Mouse (Mus musculus) intestine, embryonic 14.5 days (tissue): ENCODE data around the gene Rnf207. TPM values are rescaled to one million over a fixed set of nuclear protein-coding genes. Genes with fewer than 3 reads are reported as not detected.

Source experiments
- ATAC-seq: fragments of 200-750 bp; cut with Nextera tagmentation; replicated peaks from 2 replicates; pipeline ENCODE4 v1.8.0; 2017; ENCODE audit warnings: low read depth, moderate number of reproducible peaks, moderate TSS enrichment, moderate library complexity; ENCODE audit not compliant: low FRiP score, low TSS enrichment
- DNase-seq: peaks from one replicate; pipeline ENCODE4 v3.0.0-alpha.2; 2018; ENCODE audit warnings: low spot score
- H3K27ac ChIP-seq: fragments of 300-500 bp; sonication (generic); 2 replicates; pipeline ENCODE4 v1.5.1; 2014; ENCODE audit warnings: low read depth, mild to moderate bottlenecking, control low read depth
- H3K27me3 ChIP-seq: fragments of 300-500 bp; sonication (generic); replicated peaks from 2 replicates; pipeline ENCODE4 v1.6.1; 2014; ENCODE audit warnings: low read length, control low read depth; ENCODE audit not compliant: control insufficient read depth, insufficient read depth
- H3K36me3 ChIP-seq: fragments of 300-500 bp; sonication (generic); 2 replicates; pipeline ENCODE4 v1.6.1; 2014; ENCODE audit warnings: low read length, control low read depth; ENCODE audit not compliant: control insufficient read depth, insufficient read depth
- H3K4me1 ChIP-seq: fragments of 300-500 bp; sonication (generic); replicated peaks from 2 replicates; pipeline ENCODE4 v1.6.1; 2014; ENCODE audit warnings: low read length, control low read depth, mixed read lengths; ENCODE audit not compliant: control insufficient read depth, insufficient read depth
- H3K4me2 ChIP-seq: fragments of 300-500 bp; sonication (generic); 2 replicates; pipeline ENCODE4 v1.6.1; 2014; ENCODE audit warnings: low read length
- H3K4me3 ChIP-seq: fragments of 300-500 bp; sonication (generic); 2 replicates; pipeline ENCODE4 v1.5.1; 2014; ENCODE audit warnings: low read depth, low read length, control low read depth, mixed read lengths
- H3K9ac ChIP-seq: fragments of 300-500 bp; sonication (generic); 2 replicates; pipeline ENCODE4 v1.6.1; 2014; ENCODE audit warnings: mild to moderate bottlenecking, low read length
- H3K9me3 ChIP-seq: fragments of 300-500 bp; sonication (generic); 2 replicates; pipeline ENCODE4 v1.6.1; 2016; ENCODE audit warnings: low read length, control low read depth; ENCODE audit not compliant: control insufficient read depth
- WGBS: fragments of 180-500 bp; shearing (Covaris S2); extraction: QIAGEN DNeasy Blood & Tissue Kit; methylation state at CpG from one replicate; pipeline ENCODE4 v1.1.7; 2014; 5-methylcytosine and 5-hydroxymethylcytosine counted together
- polyA plus RNA-seq: library from polyadenylated mRNA; unstranded; fragments of >200 nt; fragmentation: Nextera tagmentation; extraction: Ambion mirVana; gene quantifications from 2 replicates; pipeline ENCODE4 v1.2.1, GENCODE M21; 2014

Rnf207 gene
- polyA plus RNA-seq, 1 experiment from 2014 or later: 1.8 TPM

GRCm38 (mm10) chr4:152262187-152262586, 56.6 kb downstream of the Rnf207 start:
- no peak for DNase-seq
- H3K9ac ChIP-seq: no peak overlapping the region
- no peaks in the 10 kb centered on the region for H3K9me3 ChIP-seq
- no peaks in the 10 kb centered on the region for H3K4me1 ChIP-seq
- H3K36me3 ChIP-seq: peaks cover 7% of the 10 kb centered on the region; the same call in 1 of the 2 replicates
- H3K4me2 ChIP-seq: no peak overlapping the region
- no peak overlapping the region for H3K27ac ChIP-seq
- ATAC-seq: no peak
- H3K27me3 ChIP-seq: no peaks in the 10 kb centered on the region
- H3K4me3 ChIP-seq: no peak overlapping the region
- 63% methylated on average over 9 of the region's 9 CpGs for WGBS

GRCm38 (mm10) chr4:152260451-152260850, 58.3 kb downstream of the Rnf207 start:
- H3K9me3 ChIP-seq: no peaks in the 10 kb centered on the region
- peaks cover 7% of the 10 kb centered on the region; the same call in 1 of the 2 replicates for H3K36me3 ChIP-seq
- H3K27me3 ChIP-seq: no peaks in the 10 kb centered on the region
- H3K4me3 ChIP-seq: no peak overlapping the region
- no peak overlapping the region for H3K4me2 ChIP-seq
- WGBS: 93% methylated on average over 8 of the region's 8 CpGs
- H3K9ac ChIP-seq: no peak overlapping the region
- no peak overlapping the region for H3K27ac ChIP-seq
- no peak for ATAC-seq
- no peak for DNase-seq
- H3K4me1 ChIP-seq: no peaks in the 10 kb centered on the region

- H3K9ac ChIP-seq: no peak overlapping the region
- 46% methylated on average over 6 of the region's 6 CpGs for WGBS
Observed at GRCm38 (mm10) chr4:152257070-152257469, 61.7 kb downstream of the Rnf207 start.

More at GRCm38 (mm10) chr4:152257070-152257469, 61.7 kb downstream of the Rnf207 start:
- no peaks in the 10 kb centered on the region for H3K4me1 ChIP-seq
- H3K27ac ChIP-seq: no peak overlapping the region
- H3K9me3 ChIP-seq: no peaks in the 10 kb centered on the region
- ATAC-seq (no peak), DNase-seq (no peak)
- peaks cover 17% of the 10 kb centered on the region for H3K36me3 ChIP-seq
- no peaks in the 10 kb centered on the region for H3K27me3 ChIP-seq
- H3K4me2 ChIP-seq: no peak overlapping the region
- no peak overlapping the region for H3K4me3 ChIP-seq

Other genes starting within 250 kb of the Rnf207 start
- 9.0 and 9.2 TPM in 2 replicates for gene Plekhg5, start 246.5 kb downstream of the Rnf207 start, polyA plus RNA-seq
- gene Tnfrsf25, start 203.1 kb downstream of the Rnf207 start, polyA plus RNA-seq: 0.97 and 0.98 TPM in 2 replicates
- gene Espn, start 166.6 kb downstream of the Rnf207 start, polyA plus RNA-seq: 22.8 and 24.2 TPM in 2 replicates
- not detected in 2 replicates for gene Hes2, start 160.1 kb downstream of the Rnf207 start, polyA plus RNA-seq
- 61.5 and 69.7 TPM in 2 replicates for gene Acot7, start 140.9 kb downstream of the Rnf207 start, polyA plus RNA-seq
- gene Gpr153, start 44.8 kb downstream of the Rnf207 start, polyA plus RNA-seq: 8.2 and 9.4 TPM in 2 replicates
- not detected in 2 replicates for gene Hes3, start 27.3 kb downstream of the Rnf207 start, polyA plus RNA-seq
- gene Icmt, start 21.8 kb downstream of the Rnf207 start, polyA plus RNA-seq: 22.0 and 25.8 TPM in 2 replicates
- 473 and 504 TPM in 2 replicates for gene Rpl22, start 6.7 kb upstream of the Rnf207 start, polyA plus RNA-seq
- 1.1 and 1.7 TPM in 2 replicates for gene Chd5, start 19.7 kb upstream of the Rnf207 start, polyA plus RNA-seq
- 2.7 TPM in 2 replicates for gene Nphp4, start 157.7 kb upstream of the Rnf207 start, polyA plus RNA-seq
- gene Kcnab2, start 158.9 kb upstream of the Rnf207 start, polyA plus RNA-seq: 3.8 TPM in 2 replicates